Mouse (Mus musculus): Measurements from ENCODE around the gene Lama1. TPM values are rescaled to one million over a fixed set of nuclear protein-coding genes. Genes with fewer than 3 reads are reported as not detected.

Gene Lama1
- polyA plus RNA-seq (2012; ENCODE audit: low replicate concordance) = not detected in 2 replicates

DNA sequence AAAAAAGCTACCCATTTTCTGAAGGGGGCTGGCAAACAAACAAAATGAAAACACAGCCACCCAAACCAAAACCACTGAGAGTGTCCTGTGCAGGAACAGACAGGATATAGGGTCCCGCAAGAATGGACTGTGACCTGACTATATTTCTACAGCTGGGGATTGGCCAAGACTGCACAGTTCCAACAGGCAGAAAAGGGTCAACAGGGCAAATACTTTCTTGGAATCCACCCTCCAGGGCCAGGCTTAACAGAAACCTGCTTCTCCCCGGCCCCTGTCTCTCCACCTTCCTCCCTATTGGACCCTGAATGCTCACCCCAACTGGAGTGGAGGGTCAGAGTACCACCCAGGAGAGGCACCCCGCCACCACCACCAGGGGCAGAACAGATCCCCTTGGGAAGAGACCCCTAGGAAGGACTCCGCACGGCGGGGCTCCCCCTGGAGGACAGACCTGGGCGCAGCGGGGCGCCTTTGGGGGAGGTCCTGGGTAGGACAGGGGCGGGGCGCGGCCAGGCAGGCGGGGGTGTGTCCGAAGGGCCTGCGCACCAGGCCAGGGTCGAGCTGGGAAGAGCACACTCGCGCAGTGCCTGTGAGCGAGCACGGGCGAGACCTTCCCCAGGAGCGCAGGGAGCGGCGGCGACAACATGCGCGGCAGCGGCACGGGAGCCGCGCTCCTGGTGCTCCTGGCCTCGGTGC lies at the start of gene Lama1:
Gene Lama1, plus strand, starts transcription at position 566 of the 693 bp plus-strand sequence.

Other genes starting within 250 kb of the Lama1 start
- not detected in 2 replicates for gene Lrrc30, start 64.5 kb upstream of the Lama1 start, polyA plus RNA-seq (2012; ENCODE audit: low replicate concordance)